Mouse (Mus musculus): Measurements from ENCODE around the gene Rab6b.

DNA sequence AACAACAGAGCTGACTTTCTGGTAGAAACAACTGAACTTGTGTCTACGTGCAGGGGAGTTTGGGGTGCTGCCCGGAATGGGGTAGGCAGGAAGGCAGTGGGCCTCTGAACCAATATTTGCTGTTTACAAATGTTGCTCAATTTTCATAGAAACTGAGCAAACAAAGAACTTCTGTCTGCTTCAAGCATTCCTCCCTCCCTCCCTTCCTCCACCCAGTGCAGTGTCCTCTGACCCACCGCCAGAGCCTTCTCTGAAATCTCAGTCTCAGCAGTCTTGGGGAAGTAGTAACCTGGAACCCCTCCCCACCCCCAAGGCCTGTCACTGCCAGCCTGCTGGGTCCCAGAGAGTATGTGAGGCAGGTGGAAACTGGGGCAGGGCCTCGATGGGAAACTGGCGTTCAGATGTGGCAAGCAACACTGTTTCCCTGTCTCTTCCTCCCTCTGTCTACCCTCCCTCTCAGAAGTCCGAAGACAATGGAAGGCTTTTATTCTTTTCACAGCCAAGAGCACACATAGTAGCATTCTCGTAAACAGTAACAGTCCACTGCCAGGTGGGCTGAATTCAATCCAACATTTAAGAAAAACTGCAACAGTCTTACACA, 123.1 kb downstream of the Rab6b start:
- no peak for TF ChIP-seq CTCF (IDR thresholded peaks at IDR 0.05; ENCODE audit: control insufficient read depth, insufficient read depth, insufficient read length)
- no peak for TF ChIP-seq CEBPB (IDR thresholded peaks at IDR 0.05; ENCODE audit: low read depth)
- TF ChIP-seq USF1 (IDR thresholded peaks at IDR 0.05; ENCODE audit: low read depth): no peak

All from C2C12 (cell line).